Mouse (Mus musculus) cerebellum, adult 2 months (tissue): ENCODE measurements around the gene Tfam. TPM values are rescaled to one million over a fixed set of nuclear protein-coding genes. Genes with fewer than 3 reads are reported as not detected.

Experiments
- DNase-seq, 2 experiments: peaks; one replicate each; pipeline ENCODE4 v3.0.0; 2021
- H3K27ac ChIP-seq: fragments of 200-500 bp; 2 replicates; pipeline ENCODE4 v1.5.1; 2012; ENCODE audit warnings: low read length, control low read depth, inconsistent platforms; ENCODE audit not compliant: insufficient read depth
- H3K27me3 ChIP-seq: fragments of 200-500 bp; 2 replicates; pipeline ENCODE4 v1.6.1; 2012; ENCODE audit warnings: inconsistent platforms, mild to moderate bottlenecking, low read length, moderate library complexity; ENCODE audit not compliant: control insufficient read depth, insufficient read depth
- H3K4me1 ChIP-seq: fragments of 200-500 bp; 2 replicates; pipeline ENCODE4 v1.6.1; 2011; ENCODE audit warnings: low read length; ENCODE audit not compliant: control insufficient read depth, insufficient read depth
- H3K4me3 ChIP-seq: fragments of 200-500 bp; replicated peaks from 2 replicates; pipeline ENCODE3; 2011; ENCODE audit warnings: mild to moderate bottlenecking, low read depth, low read length, control low read depth; ENCODE audit not compliant: insufficient read depth
- CTCF ChIP-seq: fragments of 200-500 bp; IDR thresholded peaks from 2 replicates; pipeline ENCODE4 v1.5.1; 2011; ENCODE audit warnings: low read depth, mild to moderate bottlenecking, control low read depth, low read length, moderate library complexity, borderline replicate concordance; ENCODE audit not compliant: insufficient read depth
- POLR2A ChIP-seq: fragments of 200-500 bp; IDR thresholded peaks from 2 replicates; pipeline ENCODE4 v1.6.1; 2011; ENCODE audit warnings: low read length, control low read depth, borderline replicate concordance; ENCODE audit not compliant: insufficient read depth
- WGBS: fragments of 180-500 bp; shearing (Covaris S2); methylation state at CpG from one replicate; pipeline ENCODE4 v1.1.7; 2018; 5-methylcytosine and 5-hydroxymethylcytosine counted together
- polyA plus RNA-seq: library from polyadenylated mRNA; depleted of rRNA; stranded (reverse); fragments of >200 nt; gene quantifications from 2 replicates; pipeline ENCODE4 v1.2.3, GENCODE M21; 2012; rRNA removed

The Tfam gene
- 23.0 and 27.2 TPM in 2 replicates for polyA plus RNA-seq

DNA sequence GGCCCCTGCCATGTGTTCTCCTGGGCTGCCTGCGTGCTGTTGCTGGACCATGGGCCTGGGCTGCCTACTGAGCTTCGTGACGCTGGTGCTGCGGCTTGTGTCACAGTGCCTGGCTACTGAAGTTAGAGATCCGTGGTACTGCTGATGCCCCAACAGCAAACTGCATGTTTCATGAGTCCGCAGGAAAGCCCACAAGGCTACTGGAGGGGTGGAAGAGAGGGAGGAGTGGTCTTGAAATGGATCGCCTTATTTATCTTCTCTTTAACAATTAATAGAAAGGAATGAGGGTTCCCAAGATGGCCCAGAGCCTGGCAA, at the start of gene Tfam:
TSS of gene Tfam (minus strand) at position 41 of the 315 bp plus-strand sequence.
- 1% methylated on average over 7 of the region's 7 CpGs for WGBS
- DNase-seq: no peak
- H3K4me3 ChIP-seq: peak within 1 kb of the TSS; percentile 90
- no peak for TF ChIP-seq POLR2A
- no peak for TF ChIP-seq CTCF
- H3K4me1 ChIP-seq: no peaks in the 10 kb centered on the region
- H3K27ac ChIP-seq: peak within 1 kb of the TSS; percentile 70
- no peaks in the 10 kb centered on the region for H3K27me3 ChIP-seq

DNA sequence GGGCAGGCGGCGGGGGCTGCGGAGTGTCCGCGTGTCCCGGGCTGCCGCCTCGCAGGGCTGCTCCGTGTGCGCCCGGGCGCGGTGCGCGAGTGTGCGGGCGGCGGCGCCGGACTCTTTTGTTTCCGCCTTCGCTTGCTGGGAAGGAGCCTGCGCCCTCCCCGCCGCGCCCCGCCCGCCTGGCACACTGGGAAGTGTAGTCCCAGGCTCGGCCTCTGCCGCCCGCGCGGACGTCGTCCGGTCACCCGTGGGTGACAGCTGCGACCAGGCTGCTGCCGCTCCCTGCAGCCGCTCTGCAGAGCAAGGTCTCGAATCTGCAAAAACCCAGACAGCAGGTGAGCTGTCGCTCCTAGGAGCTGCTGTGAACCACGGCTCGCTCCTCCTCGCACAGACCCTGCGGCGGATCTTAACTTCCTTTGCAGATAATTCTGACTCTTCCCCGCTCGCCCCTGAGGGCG, 47.1 kb upstream of the Tfam start, which contains the start of gene Ube2d1:
TSS of gene Ube2d1 (minus strand) at position 137 of the 455 bp plus-strand sequence.
- WGBS: under 1% methylated on average over 49 of the region's 50 CpGs
- peak; percentile 20; the same call in 1 of the 2 replicates for TF ChIP-seq CTCF
- peak; percentile 74 for TF ChIP-seq POLR2A
- peak within 1 kb of the TSS; percentile 94 for H3K4me3 ChIP-seq
- peak within 1 kb of the TSS; percentile 85 for H3K27ac ChIP-seq
- H3K27me3 ChIP-seq: no peaks in the 10 kb centered on the region
- H3K4me1 ChIP-seq: peaks cover 6% of the 10 kb centered on the region; the same call in 1 of the 2 replicates
- peak; percentile 93 to 95 for DNase-seq

DNA sequence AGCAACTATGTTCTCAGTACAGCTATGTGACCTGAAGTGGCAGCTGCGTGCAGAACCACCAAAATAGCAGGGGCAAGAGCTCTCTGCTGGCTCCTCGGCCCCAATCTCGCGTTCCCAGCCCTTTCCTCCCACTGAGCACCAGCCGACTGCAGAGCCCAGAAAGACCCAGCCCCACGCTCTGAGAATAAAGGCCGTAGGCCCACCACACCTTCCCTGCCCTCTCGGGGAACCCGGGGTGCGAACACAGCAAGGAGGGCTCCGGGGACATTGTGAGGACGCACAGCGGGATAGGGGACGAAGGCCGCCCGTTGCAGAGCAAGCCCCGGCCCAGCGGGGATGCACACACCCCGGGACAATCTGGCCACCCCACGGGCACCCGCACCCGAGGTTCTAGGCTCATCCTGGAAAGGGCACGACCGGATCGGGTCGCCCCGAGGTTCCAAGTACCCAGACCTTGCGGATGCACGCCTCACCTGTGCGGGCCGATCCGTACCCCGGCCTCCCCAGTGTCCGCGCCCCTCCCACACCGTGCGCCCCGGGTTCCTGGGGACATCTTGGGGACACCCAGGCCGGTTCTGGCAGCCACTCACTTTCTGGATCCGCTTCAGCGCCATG, 46.5 kb upstream of the Tfam start:
- peak in 1 of 2 experiments; percentile 49 for DNase-seq
- H3K27me3 ChIP-seq: no peaks in the 10 kb centered on the region
- WGBS: under 1% methylated on average over 41 of the region's 41 CpGs

DNA sequence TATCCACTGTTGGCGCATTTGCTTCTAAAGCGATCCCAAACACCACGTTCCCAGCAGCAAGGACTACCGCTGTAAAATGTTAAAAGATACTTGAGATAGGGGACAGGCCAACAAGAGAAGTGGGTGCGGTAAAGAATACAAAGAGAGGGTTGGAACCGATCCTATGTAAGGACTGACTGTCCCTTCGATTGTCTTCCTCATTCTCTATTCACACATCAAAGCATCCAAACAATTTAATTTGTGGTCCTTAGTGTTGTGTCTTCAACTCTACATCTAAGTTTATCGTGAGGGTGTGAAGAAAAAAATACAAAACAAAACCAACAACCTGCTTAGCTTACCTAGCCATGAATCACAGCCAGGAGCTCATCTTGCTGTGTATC, 46.0 kb upstream of the Tfam start:
- Histone ChIP-seq H3K4me3 (peak overlapping the region; percentile 94), H3K27me3 (no peaks in the 10 kb centered on the region), H3K27ac (peak overlapping the region; percentile 85), H3K4me1 (peaks cover 6% of the 10 kb centered on the region; the same call in 1 of the 2 replicates)
- DNase-seq: peak in 1 of 2 experiments; percentile 16
- 4% methylated on average over 8 of the region's 8 CpGs for WGBS
- no peak for TF ChIP-seq CTCF
- no peak for TF ChIP-seq POLR2A

More for the DNA sequence above, 46.5 kb upstream of the Tfam start:
- Histone ChIP-seq H3K27ac (peak overlapping the region; percentile 85), H3K4me1 (peaks cover 6% of the 10 kb centered on the region; the same call in 1 of the 2 replicates), H3K4me3 (peak overlapping the region; percentile 94)
- TF ChIP-seq CTCF (no peak), POLR2A (no peak)

DNA sequence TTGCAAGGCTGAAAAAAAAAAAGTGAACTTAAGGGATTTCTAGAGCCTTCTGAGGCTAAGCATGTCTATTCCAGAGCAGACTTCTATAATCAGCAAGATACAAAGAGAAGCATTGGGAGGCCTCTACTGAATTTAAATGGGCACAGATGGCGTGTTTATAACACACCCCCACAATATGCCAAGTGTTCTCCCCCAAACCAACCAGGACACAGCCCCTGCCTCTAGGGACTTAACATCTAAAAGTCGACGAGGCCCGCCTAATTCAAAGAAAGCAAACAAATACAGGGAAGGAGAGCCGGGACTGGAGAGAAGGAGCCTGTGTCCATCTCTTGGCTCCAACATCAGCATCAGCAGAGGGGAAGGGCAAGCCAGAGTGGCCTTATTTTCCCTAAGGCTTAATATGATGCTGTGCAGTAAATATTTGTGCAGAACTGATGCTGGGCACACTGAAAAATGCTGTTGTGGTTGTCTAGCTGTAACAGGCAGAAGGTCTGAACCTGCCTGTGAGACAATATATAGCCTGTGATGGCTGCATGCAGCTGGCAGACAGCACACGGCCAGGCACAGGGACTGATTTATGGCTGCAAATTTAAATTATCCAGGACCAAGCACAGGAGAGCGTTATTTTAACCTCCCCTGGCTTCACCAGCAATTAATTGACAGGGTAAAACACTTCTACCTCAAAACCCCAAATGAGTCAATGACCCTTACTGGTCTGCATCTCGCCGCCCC, 35.1 kb upstream of the Tfam start:
- TF ChIP-seq CTCF (no peak), POLR2A (no peak)
- Histone ChIP-seq H3K27ac (peak overlapping the region; percentile 86), H3K27me3 (no peaks in the 10 kb centered on the region), H3K4me1 (peaks cover 17% of the 10 kb centered on the region), H3K4me3 (no peak overlapping the region)
- whole genome bisulfite sequencing: 35% methylated on average over 9 of the region's 9 CpGs
- DNase-seq: peak; percentile 47 to 51

DNA sequence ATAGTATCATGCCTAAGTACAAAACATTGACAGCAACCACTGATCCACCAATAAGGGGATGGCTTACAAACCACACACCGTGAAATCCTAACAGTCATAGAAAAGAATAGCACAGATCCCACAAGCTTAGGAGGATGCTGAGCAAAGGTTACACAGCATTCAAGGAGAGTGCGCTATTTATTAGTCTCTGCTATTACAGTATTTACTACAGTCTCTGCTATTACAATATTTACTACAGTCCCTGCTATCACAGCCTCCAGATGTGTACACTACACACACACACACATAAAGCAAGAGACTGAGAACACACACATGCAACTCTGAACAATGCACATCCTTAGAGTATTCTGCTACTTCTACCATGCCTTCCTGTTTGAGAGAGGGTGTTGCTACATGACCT, 29.9 kb upstream of the Tfam start:
- WGBS: 81% methylated on average over 2 of the region's 2 CpGs
- TF ChIP-seq POLR2A (no peak), CTCF (no peak)

DNA sequence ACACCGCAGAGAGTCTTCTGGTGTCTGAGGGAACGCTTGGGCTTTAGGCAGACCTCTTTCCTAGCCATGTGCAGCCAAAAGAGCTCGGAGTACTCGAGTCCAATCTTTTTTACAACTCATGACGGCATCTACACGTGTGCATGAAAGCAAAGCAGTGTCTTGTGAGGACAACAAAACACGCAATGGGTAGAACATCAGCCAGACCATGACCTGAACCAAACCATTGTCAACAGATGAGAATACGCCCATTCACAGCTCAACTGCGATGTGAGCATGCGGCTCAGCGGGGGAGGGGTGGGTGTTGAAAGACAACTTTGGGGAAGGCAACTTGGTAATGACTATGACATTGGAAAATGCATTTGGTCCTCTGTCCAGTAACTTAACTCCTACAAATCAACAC, 29.4 kb upstream of the Tfam start:
- peaks cover 9% of the 10 kb centered on the region for H3K4me1 ChIP-seq

More for the DNA sequence above, 29.9 kb upstream of the Tfam start:
- no peak overlapping the region for H3K27ac ChIP-seq
- peaks cover 11% of the 10 kb centered on the region for H3K4me1 ChIP-seq
- H3K4me3 ChIP-seq: no peak overlapping the region
- H3K27me3 ChIP-seq: no peaks in the 10 kb centered on the region
- DNase-seq: no peak

More for the DNA sequence above, 29.4 kb upstream of the Tfam start:
- 80% methylated on average over 11 of the region's 11 CpGs for WGBS
- H3K4me3 ChIP-seq: no peak overlapping the region
- no peak for TF ChIP-seq POLR2A
- no peaks in the 10 kb centered on the region for H3K27me3 ChIP-seq
- peak overlapping the region; percentile 61; the same call in 1 of the 2 replicates for H3K27ac ChIP-seq
- peak; percentile 22 to 34 for DNase-seq
